8 mouse cellular contexts compared by ENCODE assay signal in genomic region chr17:32829540-32830417, GRCm38 (mm10). TPM values are rescaled to one million over a fixed set of nuclear protein-coding genes. Genes with fewer than 3 reads are reported as not detected.
DNase-seq lines count a peak whose midpoint lies in the region; ATAC-seq and TF ChIP-seq lines count a peak whose summit lies in the region.

TSS of gene Zfp799 (minus strand) at chr17:32830261.

- peaks cover 2 to 15% of the 10 kb centered on the region in 2 experiments; a peak in 2 of 4 replicates for H3K4me1 ChIP-seq in CH12.LX (ENCODE audit: control insufficient read depth in 1 of 2, insufficient read depth in 2 of 2)
- peaks cover 12% of the 10 kb centered on the region for H3K4me1 ChIP-seq in forebrain, embryonic 12.5 days
- H3K4me1 ChIP-seq in heart, postnatal 0 days (ENCODE audit: control insufficient read depth, insufficient read depth) = peaks cover 8% of the 10 kb centered on the region
- H3K4me1 ChIP-seq in liver, embryonic 16.5 days (ENCODE audit: control insufficient read depth, low read depth, low read length) = no peaks in the 10 kb centered on the region; the same call in none of the 2 replicates
- H3K4me1 ChIP-seq in neural tube, embryonic 13.5 days (replicated peaks) = peaks cover 19% of the 10 kb centered on the region
- peaks cover 7% of the 10 kb centered on the region for H3K4me1 ChIP-seq in testis, adult 2 months (ENCODE audit: control insufficient read depth, insufficient read depth, low read length)

- TF ChIP-seq RAD21 in CH12.LX (IDR thresholded peaks at IDR 0.05; ENCODE audit: low read depth, low read length) = no peak

- peaks cover 20% of the 10 kb centered on the region for H3K79me2 ChIP-seq in CH12.LX (replicated peaks; ENCODE audit: control insufficient read depth, extremely low read depth, insufficient read depth, poor library complexity, severe bottlenecking)

- no peak within 1 kb of the TSS for H3K27ac ChIP-seq in CH12.LX (ENCODE audit: insufficient read depth, low read depth)
- H3K27ac ChIP-seq in forebrain, embryonic 12.5 days = peak within 1 kb of the TSS; percentile 75
- peak within 1 kb of the TSS; percentile 82 for H3K27ac ChIP-seq in heart, postnatal 0 days (ENCODE audit: low read depth)
- H3K27ac ChIP-seq in liver, embryonic 16.5 days (ENCODE audit: low read length) = no peak within 1 kb of the TSS
- peak within 1 kb of the TSS; percentile 87 for H3K27ac ChIP-seq in neural tube, embryonic 13.5 days (replicated peaks)
- peak within 1 kb of the TSS; percentile 45; the same call in 1 of the 2 replicates for H3K27ac ChIP-seq in testis, adult 2 months (ENCODE audit: control insufficient read depth, insufficient read depth, low read depth, low read length)

- peak within 1 kb of the TSS; percentile 79 for H3K4me2 ChIP-seq in CH12.LX (ENCODE audit: insufficient read depth, low read depth, poor library complexity, severe bottlenecking)
- H3K4me2 ChIP-seq in forebrain, embryonic 12.5 days = peak within 1 kb of the TSS; percentile 63
- peak within 1 kb of the TSS; percentile 72 for H3K4me2 ChIP-seq in heart, postnatal 0 days (ENCODE audit: low read depth, low read length)
- H3K4me2 ChIP-seq in liver, embryonic 16.5 days (ENCODE audit: low read depth, low read length) = peak within 1 kb of the TSS; percentile 66
- peak within 1 kb of the TSS; percentile 89 for H3K4me2 ChIP-seq in neural tube, embryonic 13.5 days

- H3K36me3 ChIP-seq in CH12.LX (replicated peaks in 1 of 2; ENCODE audit: control insufficient read depth in 1 of 2, insufficient read depth in 1 of 2, low read length in 1 of 2) = peaks cover 0 to 14% of the 10 kb centered on the region in 2 experiments
- peaks cover 16% of the 10 kb centered on the region for H3K36me3 ChIP-seq in forebrain, embryonic 12.5 days (replicated peaks)
- H3K36me3 ChIP-seq in heart, postnatal 0 days (replicated peaks; ENCODE audit: control insufficient read depth, insufficient read depth, low read length) = peaks cover 11% of the 10 kb centered on the region
- H3K36me3 ChIP-seq in liver, embryonic 16.5 days (ENCODE audit: control insufficient read depth, insufficient read depth) = no peaks in the 10 kb centered on the region
- peaks cover 23% of the 10 kb centered on the region for H3K36me3 ChIP-seq in neural tube, embryonic 13.5 days
- H3K36me3 ChIP-seq in testis, adult 2 months (ENCODE audit: control insufficient read depth, insufficient read depth, low read length) = no peaks in the 10 kb centered on the region

- H3K9ac ChIP-seq in CH12.LX (ENCODE audit: insufficient read depth, low read depth) = peak within 1 kb of the TSS; percentile 65
- peak within 1 kb of the TSS; percentile 91 for H3K9ac ChIP-seq in forebrain, embryonic 12.5 days
- peak within 1 kb of the TSS; percentile 89 for H3K9ac ChIP-seq in heart, postnatal 0 days (replicated peaks; ENCODE audit: low read depth, low read length)
- peak within 1 kb of the TSS; percentile 75 for H3K9ac ChIP-seq in liver, embryonic 16.5 days (ENCODE audit: low read depth, low read length)
- H3K9ac ChIP-seq in neural tube, embryonic 13.5 days = peak within 1 kb of the TSS; percentile 99

- TF ChIP-seq CTCF in CH12.LX (conservative IDR thresholded peaks at IDR 0.05 in 1 of 2, IDR thresholded peaks at IDR 0.05 in 1 of 2; ENCODE audit: low read depth in 2 of 2, low read length in 2 of 2) = no peak
- TF ChIP-seq CTCF in heart, postnatal 0 days (IDR thresholded peaks at IDR 0.05; ENCODE audit: low read depth) = no peak
- TF ChIP-seq CTCF in testis, adult 2 months (IDR thresholded peaks at IDR 0.05; ENCODE audit: control insufficient read depth, insufficient read depth, insufficient replicate concordance, low read depth, low read length) = no peak

- peak; percentile 88 for DNase-seq in CH12.LX (ENCODE audit: extremely low read depth)
- peak; percentile 76 for DNase-seq in c-Kit-positive CD71-positive TER-119-positive erythroid progenitor cells, embryonic 14.5 days (ENCODE audit: low spot score)
- DNase-seq in heart, postnatal 0 days (ENCODE audit: low spot score) = peak; percentile 93
- DNase-seq in kidney, postnatal 4 days = peak; percentile 74 to 84

- no peaks in the 10 kb centered on the region for H3K27me3 ChIP-seq in CH12.LX (replicated peaks)
- H3K27me3 ChIP-seq in forebrain, embryonic 12.5 days = no peaks in the 10 kb centered on the region
- no peaks in the 10 kb centered on the region for H3K27me3 ChIP-seq in heart, postnatal 0 days (ENCODE audit: control insufficient read depth, insufficient read depth, low read length)
- H3K27me3 ChIP-seq in liver, embryonic 16.5 days (ENCODE audit: control insufficient read depth, insufficient read depth, low read depth, low read length) = no peaks in the 10 kb centered on the region
- H3K27me3 ChIP-seq in neural tube, embryonic 13.5 days = no peaks in the 10 kb centered on the region
- H3K27me3 ChIP-seq in testis, adult 2 months (ENCODE audit: control insufficient read depth, insufficient read depth, low read length) = no peaks in the 10 kb centered on the region

- dilution Hi-C loops in CH12.LX (cut with MboI; ENCODE audit: extremely low pct_ligation_motif_present, extremely low pct_unique_long_range_greater_than_20kb, low sequenced_read_pairs) = no loop called here

- peak within 1 kb of the TSS; percentile 90 to 93 (median 91) for H3K4me3 ChIP-seq in CH12.LX (replicated peaks in 1 of 3; ENCODE audit: low read depth in 2 of 3, low read length in 2 of 3, poor library complexity in 1 of 3)
- peak within 1 kb of the TSS; percentile 78 for H3K4me3 ChIP-seq in forebrain, embryonic 12.5 days (replicated peaks)
- peak within 1 kb of the TSS; percentile 90 for H3K4me3 ChIP-seq in heart, postnatal 0 days (ENCODE audit: low read depth, low read length)
- H3K4me3 ChIP-seq in liver, embryonic 16.5 days (ENCODE audit: low read depth, low read length) = peak within 1 kb of the TSS; percentile 72
- H3K4me3 ChIP-seq in neural tube, embryonic 13.5 days = peak within 1 kb of the TSS; percentile 87
- peak within 1 kb of the TSS; percentile 91 for H3K4me3 ChIP-seq in testis, adult 2 months (ENCODE audit: control insufficient read depth, low read depth, low read length)

- TF ChIP-seq EP300 in CH12.LX (IDR thresholded peaks at IDR 0.05; ENCODE audit: low read length) = no peak
- TF ChIP-seq EP300 in heart, postnatal 0 days (IDR thresholded peaks at IDR 0.05; ENCODE audit: low read depth) = no peak

- 3% methylated on average over 35 of the region's 35 CpGs for WGBS in forebrain, embryonic 12.5 days
- WGBS in heart, postnatal 0 days = 1% methylated on average over 35 of the region's 35 CpGs
- 2% methylated on average over 35 of the region's 35 CpGs for WGBS in liver, embryonic 16.5 days (ENCODE audit: insufficient replicate concordance)
- 2% methylated on average over 35 of the region's 35 CpGs for WGBS in neural tube, embryonic 13.5 days

- peak; percentile 99 for ATAC-seq in forebrain, embryonic 12.5 days (ENCODE audit: low FRiP score)
- peak; percentile 99 for ATAC-seq in heart, postnatal 0 days (ENCODE audit: insufficient read depth, low read depth)
- ATAC-seq in liver, embryonic 16.5 days (ENCODE audit: low read depth) = peak; percentile 85
- ATAC-seq in neural tube, embryonic 13.5 days (ENCODE audit: low read depth) = peak; percentile 99

- TF ChIP-seq POLR2A in CH12.LX (IDR thresholded peaks at IDR 0.05; ENCODE audit: low read depth, low read length) = peak; percentile 69
- TF ChIP-seq POLR2A in testis, adult 2 months (IDR thresholded peaks at IDR 0.05; ENCODE audit: control insufficient read depth, low read depth, low read length) = 0 out of 2 replicates have a peak, but pooled peaks have one; percentile 25

- no peaks in the 10 kb centered on the region for H3K9me3 ChIP-seq in CH12.LX (replicated peaks; ENCODE audit: low read length)
- no peaks in the 10 kb centered on the region for H3K9me3 ChIP-seq in forebrain, embryonic 12.5 days
- H3K9me3 ChIP-seq in heart, postnatal 0 days (replicated peaks; ENCODE audit: control insufficient read depth, low read length) = no peaks in the 10 kb centered on the region
- H3K9me3 ChIP-seq in liver, embryonic 16.5 days (replicated peaks; ENCODE audit: control insufficient read depth, low read length) = no peaks in the 10 kb centered on the region
- no peaks in the 10 kb centered on the region for H3K9me3 ChIP-seq in neural tube, embryonic 13.5 days

- in situ Hi-C loops in CH12.LX (cut with MboI; ENCODE audit: low pct_ligation_motif_present, low pct_unique_long_range_greater_than_20kb, low sequenced_read_pairs) = no loop called here

TF ChIP-seq in CH12.LX, 34 proteins besides CTCF, POLR2A, EP300 and RAD21 (continues in another document):
- TF ChIP-seq ZKSCAN1 (IDR thresholded peaks at IDR 0.05; ENCODE audit: borderline replicate concordance, low read depth, low read length) (no peak), CHD1 (IDR thresholded peaks at IDR 0.05; ENCODE audit: low read depth, low read length) (no peak), MXI1 (IDR thresholded peaks at IDR 0.05; ENCODE audit: low read depth, low read length) (0 out of 2 replicates have a peak, but pooled peaks have one; percentile 24), TCF12 (IDR thresholded peaks at IDR 0.05; ENCODE audit: low read depth, low read length) (peak; percentile 59; the same call in 1 of the 2 replicates), ELF1 (IDR thresholded peaks at IDR 0.05; ENCODE audit: low read depth, low read length) (0 out of 2 replicates have a peak, but pooled peaks have one; percentile 21), HCFC1 (IDR thresholded peaks at IDR 0.05; ENCODE audit: low read depth, low read length) (peak; percentile 76), TBP (conservative IDR thresholded peaks at IDR 0.05; ENCODE audit: low read depth, low read length) (peak; percentile 72; the same call in 1 of the 2 replicates), SIN3A (IDR thresholded peaks at IDR 0.05; ENCODE audit: low read length) (no peak), MYC (IDR thresholded peaks at IDR 0.05; ENCODE audit: low read depth, low read length) (0 out of 2 replicates have a peak, but pooled peaks have one; percentile 52), ZMIZ1 (IDR thresholded peaks at IDR 0.05; ENCODE audit: low read depth, low read length) (peak; percentile 57; the same call in 1 of the 2 replicates), PAX5 (IDR thresholded peaks at IDR 0.05; ENCODE audit: low read length) (no peak), KAT2A (IDR thresholded peaks at IDR 0.05; ENCODE audit: insufficient replicate concordance, low read length) (peak; percentile 30; the same call in 1 of the 2 replicates)

RNA-seq across cellular contexts. Expression of gene Zfp799, which starts in this region (rescaled TPM):
- total RNA-seq in CH12.LX (2012; rRNA removed) (4.7 and 6.2 TPM in 2 replicates), CH12.LX (2014; rRNA removed) (6.5 and 9.0 TPM in 2 replicates)
- polyA plus RNA-seq in CH12.LX (2012; ENCODE audit: insufficient read length, low read depth) = 9.4 and 9.5 TPM in 2 replicates
- 17.9 and 18.3 TPM in 2 replicates for polyA plus RNA-seq in forebrain, embryonic 12.5 days (2016; fragmentation: Nextera tagmentation; extraction: Ambion mirVana)
- 4.9 and 7.6 TPM in 2 replicates for total RNA-seq in heart, postnatal 0 days (2014; rRNA removed; ENCODE audit: low replicate concordance)
- polyA plus RNA-seq in heart, postnatal 0 days (2015; fragmentation: Nextera tagmentation; extraction: Ambion mirVana) = 4.3 and 5.7 TPM in 2 replicates
- 1.8 and 2.0 TPM in 2 replicates for polyA plus RNA-seq in liver, embryonic 16.5 days (2015; fragmentation: Nextera tagmentation; extraction: Ambion mirVana)
- 18.4 and 18.8 TPM in 2 replicates for polyA plus RNA-seq in neural tube, embryonic 13.5 days (2015; fragmentation: Nextera tagmentation; extraction: Ambion mirVana)
- polyA plus RNA-seq in testis, adult 2 months (2012; rRNA removed) = 0.36 and 0.58 TPM in 2 replicates

Comparison
In these comparisons a context has a peak if more than half of its experiments do, and no peak if none do; other contexts are left out.
1. H3K27ac ChIP-seq: peak in forebrain, embryonic 12.5 days (single experiment), heart, postnatal 0 days (single experiment), neural tube, embryonic 13.5 days (single experiment) and testis, adult 2 months (single experiment); none in CH12.LX (single experiment) and liver, embryonic 16.5 days (single experiment).
2. Peak in every context shown above with its lines, with median percentiles within 50 percentile points of each other: DNase-seq, H3K4me2 ChIP-seq, H3K4me3 ChIP-seq, H3K9ac ChIP-seq and ATAC-seq.